Mouse (Mus musculus): ENCODE measurements around the gene Ambra1.
"Not testable (repeated sequence)": the region's sequence is repeated elsewhere in the genome, so short reads cannot be mapped to it uniquely, and the experiment has no call there.

The Ambra1 gene

GRCm38 (mm10) chr2:91729971-91730821, at the start of gene Ambra1:
TSS of gene Ambra1 (plus strand) at chr2:91730134.
- peak; percentile 96 for DNase-seq (ENCODE audit: low spot score)

- peak; percentile 75 for DNase-seq (ENCODE audit: low spot score)
These were observed 47.1 kb upstream of the Ambra1 start for GRCm38 (mm10) chr2:91682850-91683249.

GRCm38 (mm10) chr2:91683919-91684318, 46.0 kb upstream of the Ambra1 start:
- no peak for DNase-seq (ENCODE audit: low spot score)

- no peak for DNase-seq (ENCODE audit: low spot score)
These were observed 40.5 kb upstream of the Ambra1 start for GRCm38 (mm10) chr2:91689452-91689851.

GRCm38 (mm10) chr2:91695436-91696224, 34.3 kb upstream of the Ambra1 start:
- peak; percentile 72 for DNase-seq (ENCODE audit: low spot score)

- peak; percentile 73 for DNase-seq (ENCODE audit: low spot score)
These were observed 33.7 kb upstream of the Ambra1 start for GRCm38 (mm10) chr2:91696225-91696590.

GRCm38 (mm10) chr2:91699225-91699624, 30.7 kb upstream of the Ambra1 start:
- DNase-seq (ENCODE audit: low spot score), result peak; percentile 19

- no peak for DNase-seq (ENCODE audit: low spot score)
These were observed 28.6 kb upstream of the Ambra1 start for GRCm38 (mm10) chr2:91701366-91701765.

- DNase-seq (ENCODE audit: low spot score), result no peak
These were observed 24.2 kb upstream of the Ambra1 start for GRCm38 (mm10) chr2:91705736-91706135.

GRCm38 (mm10) chr2:91706456-91706855, 23.5 kb upstream of the Ambra1 start:
- DNase-seq (ENCODE audit: low spot score), result no peak

GRCm38 (mm10) chr2:91708361-91708760, 21.6 kb upstream of the Ambra1 start:
- no peak for DNase-seq (ENCODE audit: low spot score)

- peak; percentile 93 for DNase-seq (ENCODE audit: low spot score)
These were observed 19.4 kb upstream of the Ambra1 start, which contains the start of the genes Atg13 and Harbi1 for GRCm38 (mm10) chr2:91710272-91711234. TSS of gene Atg13 (minus strand) at chr2:91710576. TSS of gene Harbi1 (plus strand) at chr2:91710852.

GRCm38 (mm10) chr2:91711256-91711925, 18.5 kb upstream of the Ambra1 start:
- peak; percentile 46 for DNase-seq (ENCODE audit: low spot score)

- no peak for DNase-seq (ENCODE audit: low spot score)
These were observed 15.0 kb upstream of the Ambra1 start for GRCm38 (mm10) chr2:91714921-91715320.

- DNase-seq (ENCODE audit: low spot score), result no peak
These were observed 11.7 kb upstream of the Ambra1 start for GRCm38 (mm10) chr2:91718276-91718675.

- no peak for DNase-seq (ENCODE audit: low spot score)
These were observed 6.6 kb upstream of the Ambra1 start for GRCm38 (mm10) chr2:91723382-91723781.

- DNase-seq (ENCODE audit: low spot score), result no peak
These were observed 6.0 kb upstream of the Ambra1 start for GRCm38 (mm10) chr2:91723951-91724350.

GRCm38 (mm10) chr2:91724716-91725115, 5.2 kb upstream of the Ambra1 start:
- peak; percentile 24 for DNase-seq (ENCODE audit: low spot score)

- DNase-seq (ENCODE audit: low spot score), result not testable (repeated sequence)
These were observed 4.5 kb upstream of the Ambra1 start for GRCm38 (mm10) chr2:91725476-91725875.

- DNase-seq (ENCODE audit: low spot score), result no peak
These were observed 2.9 kb upstream of the Ambra1 start for GRCm38 (mm10) chr2:91727011-91727410.

- no peak for DNase-seq (ENCODE audit: low spot score)
These were observed 363 bp upstream of the Ambra1 start for GRCm38 (mm10) chr2:91729571-91729970.
